Comparison of ENCODE assay signal across 8 mouse cellular contexts in the genomic region with DNA sequence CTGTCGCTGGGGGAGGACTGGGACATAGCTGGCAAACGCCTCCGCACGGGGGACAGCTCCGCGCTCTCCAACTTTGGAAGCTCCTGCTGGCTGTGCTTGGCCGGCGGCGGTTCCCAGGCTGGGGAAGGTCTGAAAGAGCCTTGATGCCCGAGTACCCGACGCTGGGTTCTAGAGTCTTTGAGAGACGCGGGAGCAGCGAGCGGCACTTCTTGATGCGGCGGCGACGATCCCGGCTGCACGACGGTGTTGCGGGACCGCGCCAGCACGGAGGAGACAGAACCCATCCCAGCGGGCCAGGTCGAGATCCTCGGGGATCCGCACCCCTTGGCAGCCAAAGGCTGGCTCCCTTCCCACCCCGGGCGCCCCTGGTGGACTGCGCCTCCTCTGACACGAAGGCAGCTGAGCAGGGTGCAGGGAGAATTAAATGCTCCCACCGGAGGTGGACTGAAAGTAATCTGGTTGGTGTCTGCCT. TPM values are rescaled to one million over a fixed set of nuclear protein-coding genes. Genes with fewer than 3 reads are reported as not detected.
DNase-seq lines count a peak whose midpoint lies in the region; ATAC-seq and TF ChIP-seq lines count a peak whose summit lies in the region.

No protein-coding gene starts in this region.

- peaks cover 9% of the 10 kb centered on the region for H3K4me1 ChIP-seq in heart, embryonic 13.5 days
- H3K4me1 ChIP-seq in limb, embryonic 12.5 days (replicated peaks): peaks cover 5% of the 10 kb centered on the region
- peaks cover 9% of the 10 kb centered on the region; the same call in 1 of the 2 replicates for H3K4me1 ChIP-seq in neural tube, embryonic 12.5 days
- no peaks in the 10 kb centered on the region for H3K4me1 ChIP-seq in thymus, adult 2 months (replicated peaks; ENCODE audit: control insufficient read depth, insufficient read depth, low read length)

- H3K4me2 ChIP-seq in heart, embryonic 13.5 days: peak overlapping the region; percentile 96
- H3K4me2 ChIP-seq in limb, embryonic 12.5 days: peak overlapping the region; percentile 72
- peak overlapping the region; percentile 79 for H3K4me2 ChIP-seq in neural tube, embryonic 12.5 days (replicated peaks)

- DNase-seq in left cerebral cortex, adult 2 months (ENCODE audit: extremely low spot score in 1 of 2, low spot score in 2 of 2): peak; percentile 13 to 15
- DNase-seq in left cerebral cortex, adult 9 months (ENCODE audit: low spot score in 2 of 2): no peak
- peak; percentile 60 for DNase-seq in embryo, embryonic 10 days (ENCODE audit: low spot score)
- DNase-seq in thymus, adult 2 months: no peak
- no peak for DNase-seq in B cell, adult 2 months

- H3K27ac ChIP-seq in left cerebral cortex, adult 2 months: no peak overlapping the region
- H3K27ac ChIP-seq in heart, embryonic 13.5 days (replicated peaks): no peak overlapping the region
- H3K27ac ChIP-seq in limb, embryonic 12.5 days: no peak overlapping the region
- H3K27ac ChIP-seq in neural tube, embryonic 12.5 days: no peak overlapping the region
- no peak overlapping the region for H3K27ac ChIP-seq in thymus, adult 2 months (ENCODE audit: control insufficient read depth, insufficient read depth, low read length)

- peak overlapping the region; percentile 69 for H3K9ac ChIP-seq in heart, embryonic 13.5 days
- peak overlapping the region; percentile 48; the same call in 1 of the 2 replicates for H3K9ac ChIP-seq in limb, embryonic 12.5 days (replicated peaks)
- H3K9ac ChIP-seq in neural tube, embryonic 12.5 days: peak overlapping the region; percentile 54

- peak overlapping the region; percentile 41 for H3K4me3 ChIP-seq in left cerebral cortex, adult 2 months
- peak overlapping the region; percentile 58 for H3K4me3 ChIP-seq in heart, embryonic 13.5 days
- H3K4me3 ChIP-seq in limb, embryonic 12.5 days (replicated peaks): peak overlapping the region; percentile 42
- peak overlapping the region; percentile 41 for H3K4me3 ChIP-seq in neural tube, embryonic 12.5 days
- H3K4me3 ChIP-seq in thymus, adult 2 months (ENCODE audit: control insufficient read depth, insufficient read depth, low read length): no peak overlapping the region

- no peaks in the 10 kb centered on the region for H3K36me3 ChIP-seq in heart, embryonic 13.5 days
- H3K36me3 ChIP-seq in limb, embryonic 12.5 days: no peaks in the 10 kb centered on the region
- no peaks in the 10 kb centered on the region for H3K36me3 ChIP-seq in neural tube, embryonic 12.5 days
- no peaks in the 10 kb centered on the region for H3K36me3 ChIP-seq in thymus, adult 2 months (ENCODE audit: control insufficient read depth, insufficient read depth, low read length)

- under 1% methylated on average over 36 of the region's 36 CpGs for WGBS in heart, embryonic 13.5 days
- under 1% methylated on average over 36 of the region's 36 CpGs for WGBS in limb, embryonic 12.5 days
- 1% methylated on average over 36 of the region's 36 CpGs for WGBS in neural tube, embryonic 12.5 days
- WGBS in thymus, adult 2 months: 6% methylated on average over 36 of the region's 36 CpGs

- H3K27me3 ChIP-seq in heart, embryonic 13.5 days (replicated peaks): peaks cover 29% of the 10 kb centered on the region
- H3K27me3 ChIP-seq in limb, embryonic 12.5 days: peaks cover 34% of the 10 kb centered on the region
- peaks cover 30% of the 10 kb centered on the region for H3K27me3 ChIP-seq in neural tube, embryonic 12.5 days (replicated peaks)
- peaks cover 8% of the 10 kb centered on the region; the same call in 1 of the 2 replicates for H3K27me3 ChIP-seq in thymus, adult 2 months (ENCODE audit: control insufficient read depth, insufficient read depth, low read length)

- no peak for ATAC-seq in heart, embryonic 13.5 days (ENCODE audit: extremely low read depth, insufficient number of reproducible peaks, low FRiP score, low TSS enrichment)
- ATAC-seq in limb, embryonic 12.5 days (ENCODE audit: insufficient number of reproducible peaks, insufficient read depth, low FRiP score, low TSS enrichment, low read depth): no peak
- ATAC-seq in neural tube, embryonic 12.5 days (ENCODE audit: low FRiP score, low read depth): peak; percentile 61

- no peaks in the 10 kb centered on the region for H3K9me3 ChIP-seq in heart, embryonic 13.5 days
- no peaks in the 10 kb centered on the region for H3K9me3 ChIP-seq in limb, embryonic 12.5 days
- H3K9me3 ChIP-seq in neural tube, embryonic 12.5 days: no peaks in the 10 kb centered on the region

- no peak for TF ChIP-seq POLR2A in thymus, adult 2 months (IDR thresholded peaks at IDR 0.05; ENCODE audit: control insufficient read depth, extremely low read depth, insufficient read depth, low read length, poor library complexity)

- intact Hi-C loops in left cerebral cortex, adult 2 months (cut with DNase I): no loop called here

- no peak; the same call in 1 of the 2 replicates for TF ChIP-seq CTCF in left cerebral cortex, adult 2 months (IDR thresholded peaks at IDR 0.05)
- TF ChIP-seq CTCF in thymus, adult 2 months (IDR thresholded peaks at IDR 0.05; ENCODE audit: borderline replicate concordance, control insufficient read depth, extremely low read depth, insufficient read depth, low read length, poor library complexity): no peak

RNA-seq across cellular contexts. Expression of a gene that starts 52.4 kb away (rescaled TPM):
- 10 to 100 TPM; 13.6 to 14.4 TPM for total RNA-seq in left cerebral cortex, adult 2 months (2021)
- polyA plus RNA-seq in heart, embryonic 13.5 days (2015; fragmentation: Nextera tagmentation; extraction: Ambion mirVana): 70.2 and 74.5 TPM in 2 replicates
- 194 and 224 TPM in 2 replicates for polyA plus RNA-seq in limb, embryonic 12.5 days (2016; fragmentation: Nextera tagmentation; extraction: Ambion mirVana)
- 139 and 144 TPM in 2 replicates for polyA plus RNA-seq in neural tube, embryonic 12.5 days (2016; fragmentation: Nextera tagmentation; extraction: Ambion mirVana)
- polyA plus RNA-seq in thymus, adult 2 months (2012; rRNA removed): 7.3 and 7.7 TPM in 2 replicates

Comparison
In these comparisons a context has a peak if more than half of its experiments do, and no peak if none do; other contexts are left out.
1. DNase-seq: peak in left cerebral cortex, adult 2 months (2 of 2) and embryo, embryonic 10 days (single experiment); none in left cerebral cortex, adult 9 months (0 of 2), thymus, adult 2 months (single experiment) and B cell, adult 2 months (0 of 2).
2. Peak in every context shown above with its lines, with median percentiles within 50 percentile points of each other: H3K4me2 ChIP-seq and H3K9ac ChIP-seq.